17 mouse cellular contexts compared by ENCODE assay signal in the genomic region with DNA sequence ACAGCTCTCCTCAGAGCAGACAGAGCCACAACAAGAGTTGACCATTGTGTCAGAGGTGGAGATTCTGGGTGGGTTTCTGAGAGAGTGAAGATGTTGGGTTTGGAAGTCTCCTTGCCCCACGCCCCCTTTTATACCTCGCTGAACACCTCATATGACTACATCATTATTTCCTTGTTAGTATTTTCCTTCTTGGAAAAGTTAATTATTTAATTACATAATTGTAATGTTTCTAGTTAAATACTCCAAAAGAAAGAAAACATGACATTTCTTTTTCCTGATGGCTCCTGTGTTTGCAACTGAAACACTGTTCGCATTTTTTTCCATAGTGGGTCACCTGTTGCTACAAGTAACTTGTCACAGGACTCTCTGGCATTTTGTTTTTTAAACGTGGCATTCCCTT. TPM values are rescaled to one million over a fixed set of nuclear protein-coding genes. Genes with fewer than 3 reads are reported as not detected.
ATAC-seq and TF ChIP-seq lines count a peak whose summit lies in the region.
"Had no signal": no experiment of that assay in that cellular context is flagged by ENCODE, and none has a peak within 500 bp of the region (broad histone marks: within the 10 kb centered on the region; RNA-seq: fewer than 3 reads in every experiment).

A gene (minus strand): TSS at position 101 of the 400 bp plus-strand sequence.

- no peaks in the 10 kb centered on the region for H3K4me1 ChIP-seq in E14TG2a.4 (replicated peaks; ENCODE audit: low read depth, low read length)

- no peak for TF ChIP-seq CTCF in E14TG2a.4 (conservative IDR thresholded peaks at IDR 0.05; ENCODE audit: low read length)

- 0 out of 2 replicates have a peak within 1 kb of the TSS, but pooled peaks have one; percentile 7 for H3K4me3 ChIP-seq in E14TG2a.4 (replicated peaks; ENCODE audit: low read length)

- no peak for ATAC-seq in granulocyte monocyte progenitor cell, adult 5-6 weeks (replicated peaks; ENCODE audit: poor library complexity, severe bottlenecking)
- ATAC-seq: activated CD4-positive, CD25-positive, alpha-beta regulatory T cell, adult 4 months; CD4-positive, CD25-positive, alpha-beta regulatory T cell, adult 4 months; Patski had no signal

- H3K36me3 ChIP-seq in E14TG2a.4 (ENCODE audit: insufficient read depth, low read length): no peaks in the 10 kb centered on the region
- H3K36me3 ChIP-seq: G1E had no signal

- no peaks in the 10 kb centered on the region for H3K9me3 ChIP-seq in E14TG2a.4 (ENCODE audit: low read length)

- peaks cover 5% of the 10 kb centered on the region; the same call in 1 of the 2 replicates for H3K27me3 ChIP-seq in E14TG2a.4 (ENCODE audit: insufficient read depth, low read length)
- H3K27me3 ChIP-seq: Patski had no signal

RNA-seq across cellular contexts. Expression of the gene that starts here (rescaled TPM):
- not detected in 2 replicates for total RNA-seq in granulocyte monocyte progenitor cell, adult 5-6 weeks (2014; fragmentation: Nextera tagmentation)
- not detected in 2 replicates for total RNA-seq in granulocyte monocyte progenitor cell, adult 5-6 weeks (2017)
- total RNA-seq: adrenal gland, adult 18-20 months; adrenal gland, adult 2 months; adrenal gland, adult 8-10 months; adrenal gland, postnatal 10 days; adrenal gland, postnatal 14 days; adrenal gland, postnatal 25 days; adrenal gland, postnatal 36 days; adrenal gland, postnatal 4 days; CH12.LX; ES-E14; G1E; MEL had no signal
